Comparison of ENCODE assay signal across 8 mouse cellular contexts in the genomic region with DNA sequence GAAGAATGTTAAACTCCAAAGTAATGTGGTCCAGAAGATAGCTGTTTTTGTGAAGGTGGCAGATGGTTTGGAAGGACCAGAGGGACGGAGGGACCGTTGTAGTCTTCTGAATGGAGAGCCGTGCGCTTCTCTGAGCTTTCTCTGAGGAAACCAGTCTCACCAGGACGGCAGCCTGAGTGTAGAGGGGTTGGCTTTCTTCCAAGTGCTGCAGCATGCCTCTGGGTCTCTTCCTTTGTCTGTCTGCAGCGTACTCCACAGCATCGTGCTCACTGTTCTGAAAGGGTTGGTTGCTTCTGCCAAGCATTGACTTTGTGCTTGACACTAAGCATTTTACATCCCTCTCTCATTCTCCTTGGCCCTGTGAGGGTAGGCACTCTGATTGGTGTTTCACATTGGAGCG. TPM values are rescaled to one million over a fixed set of nuclear protein-coding genes. Genes with fewer than 3 reads are reported as not detected.
DNase-seq lines count a peak whose midpoint lies in the region; ATAC-seq and TF ChIP-seq lines count a peak whose summit lies in the region.

No protein-coding gene starts in this region.

- H3K4me1 ChIP-seq in kidney, postnatal 0 days (replicated peaks; ENCODE audit: insufficient read depth, low read length): peaks cover 33% of the 10 kb centered on the region
- H3K4me1 ChIP-seq in hindbrain, embryonic 10.5 days (replicated peaks): peaks cover 28% of the 10 kb centered on the region
- peaks cover 42% of the 10 kb centered on the region for H3K4me1 ChIP-seq in neural tube, embryonic 14.5 days (ENCODE audit: control insufficient read depth, insufficient read depth, low read length)

- H3K27me3 ChIP-seq in kidney, postnatal 0 days (ENCODE audit: insufficient read depth, low read length): no peaks in the 10 kb centered on the region
- H3K27me3 ChIP-seq in hindbrain, embryonic 10.5 days (ENCODE audit: insufficient read depth, poor library complexity, severe bottlenecking): no peaks in the 10 kb centered on the region
- no peaks in the 10 kb centered on the region for H3K27me3 ChIP-seq in neural tube, embryonic 14.5 days (ENCODE audit: control insufficient read depth, insufficient read depth, low read length)

- TF ChIP-seq CTCF in kidney, postnatal 0 days (IDR thresholded peaks at IDR 0.05; ENCODE audit: low read depth): no peak

- H3K9ac ChIP-seq in kidney, postnatal 0 days (ENCODE audit: low read depth, low read length): peak overlapping the region; percentile 31; the same call in 1 of the 2 replicates
- peak overlapping the region; percentile 26 for H3K9ac ChIP-seq in neural tube, embryonic 14.5 days (replicated peaks; ENCODE audit: low read depth, low read length)

- H3K4me2 ChIP-seq in kidney, postnatal 0 days (ENCODE audit: low read length): peak overlapping the region; percentile 70
- H3K4me2 ChIP-seq in neural tube, embryonic 14.5 days (ENCODE audit: low read depth, low read length): peak overlapping the region; percentile 84

- 0 out of 2 replicates have a peak overlapping the region, but pooled peaks have one; percentile 44 for H3K27ac ChIP-seq in kidney, postnatal 0 days
- peak overlapping the region; percentile 57; the same call in 1 of the 2 replicates for H3K27ac ChIP-seq in hindbrain, embryonic 10.5 days
- H3K27ac ChIP-seq in neural tube, embryonic 14.5 days (ENCODE audit: low read depth, low read length): peak overlapping the region; percentile 74

- 37% methylated on average over 8 of the region's 8 CpGs for WGBS in kidney, postnatal 0 days
- WGBS in hindbrain, embryonic 10.5 days: 83% methylated on average over 8 of the region's 8 CpGs
- 25% methylated on average over 8 of the region's 8 CpGs for WGBS in neural tube, embryonic 14.5 days

- H3K4me3 ChIP-seq in kidney, postnatal 0 days (replicated peaks; ENCODE audit: low read depth, low read length): peak overlapping the region; percentile 90; the same call in 1 of the 2 replicates
- H3K4me3 ChIP-seq in hindbrain, embryonic 10.5 days: peak overlapping the region; percentile 86
- peak overlapping the region; percentile 79 for H3K4me3 ChIP-seq in neural tube, embryonic 14.5 days (ENCODE audit: low read depth, low read length)

- no peak for ATAC-seq in kidney, postnatal 0 days (replicated peaks; ENCODE audit: low FRiP score, low read depth)
- ATAC-seq in neural tube, embryonic 14.5 days (ENCODE audit: low read depth): peak; percentile 57

- H3K9me3 ChIP-seq in kidney, postnatal 0 days (replicated peaks; ENCODE audit: low read length): no peaks in the 10 kb centered on the region
- no peaks in the 10 kb centered on the region for H3K9me3 ChIP-seq in hindbrain, embryonic 10.5 days
- no peaks in the 10 kb centered on the region for H3K9me3 ChIP-seq in neural tube, embryonic 14.5 days (ENCODE audit: control insufficient read depth, low read length)

- DNase-seq in kidney, postnatal 0 days (ENCODE audit: low spot score): peak; percentile 58
- no peak for DNase-seq in kidney, adult 8-10 months
- peak; percentile 43 to 44 for DNase-seq in cerebellum, adult 18-20 months
- no peak for DNase-seq in hindbrain, embryonic 10.5 days (ENCODE audit: low spot score)
- DNase-seq in left cerebral cortex, postnatal 14 days (ENCODE audit: low spot score in 2 of 2): peak; percentile 62 to 67
- no peak for DNase-seq in c-Kit-positive CD71-positive TER-119-positive erythroid progenitor cells, embryonic 14.5 days (ENCODE audit: low spot score)
- no peak for DNase-seq in gastrocnemius, postnatal 36 days

- intact Hi-C loops in left cerebral cortex, postnatal 14 days (cut with DNase I): no loop called here
- intact Hi-C loops in gastrocnemius, postnatal 36 days (cut with DNase I): no loop called here

- peaks cover 34% of the 10 kb centered on the region for H3K36me3 ChIP-seq in kidney, postnatal 0 days (ENCODE audit: insufficient read depth, low read length)
- peaks cover 60% of the 10 kb centered on the region for H3K36me3 ChIP-seq in hindbrain, embryonic 10.5 days
- peaks cover 21% of the 10 kb centered on the region for H3K36me3 ChIP-seq in neural tube, embryonic 14.5 days (ENCODE audit: control insufficient read depth, insufficient read depth, low read length)

RNA-seq across cellular contexts. Expression of a gene that starts 1.3 kb away (rescaled TPM):
- 142 TPM in 2 replicates for polyA plus RNA-seq in kidney, postnatal 0 days (2015; fragmentation: Nextera tagmentation; extraction: Ambion mirVana)
- 34.0 and 35.5 TPM in 2 replicates for polyA plus RNA-seq in hindbrain, embryonic 10.5 days (2016; fragmentation: Nextera tagmentation; extraction: Ambion mirVana)
- total RNA-seq in left cerebral cortex, postnatal 14 days (2021): 10 to 100 TPM; 29.7 to 30.4 TPM
- polyA plus RNA-seq in neural tube, embryonic 14.5 days (2014; fragmentation: Nextera tagmentation; extraction: Ambion mirVana): 28.7 and 36.5 TPM in 2 replicates
- total RNA-seq in gastrocnemius, postnatal 36 days (2021): 1 to 10 TPM; 7.5 to 7.6 TPM

RNA-seq across cellular contexts. Expression of a gene that starts 2.7 kb away (rescaled TPM):
- polyA plus RNA-seq in kidney, postnatal 0 days (2015; fragmentation: Nextera tagmentation; extraction: Ambion mirVana): 45.4 and 49.0 TPM in 2 replicates
- polyA plus RNA-seq in hindbrain, embryonic 10.5 days (2016; fragmentation: Nextera tagmentation; extraction: Ambion mirVana): 61.8 and 67.1 TPM in 2 replicates
- 10 to 100 TPM; 55.2 to 61.6 TPM for total RNA-seq in left cerebral cortex, postnatal 14 days (2021)
- polyA plus RNA-seq in neural tube, embryonic 14.5 days (2014; fragmentation: Nextera tagmentation; extraction: Ambion mirVana): 38.2 and 52.9 TPM in 2 replicates
- total RNA-seq in gastrocnemius, postnatal 36 days (2021): 10 to 100 TPM; 24.3 to 26.6 TPM

RNA-seq across cellular contexts. Expression of a gene that starts 26.0 kb away (rescaled TPM):
- 0.69 and 1.2 TPM in 2 replicates for polyA plus RNA-seq in kidney, postnatal 0 days (2015; fragmentation: Nextera tagmentation; extraction: Ambion mirVana)
- polyA plus RNA-seq in hindbrain, embryonic 10.5 days (2016; fragmentation: Nextera tagmentation; extraction: Ambion mirVana): 0.31 and 0.90 TPM in 2 replicates
- total RNA-seq in left cerebral cortex, postnatal 14 days (2021): 1 to 10 TPM in 1 of 2 experiments, under 1 TPM in 1; 0.99 to 1.2 TPM
- polyA plus RNA-seq in neural tube, embryonic 14.5 days (2014; fragmentation: Nextera tagmentation; extraction: Ambion mirVana): 0.55 and 1.6 TPM in 2 replicates
- 1 to 10 TPM in 1 of 2 experiments, under 1 TPM in 1; 0.69 to 1.3 TPM for total RNA-seq in gastrocnemius, postnatal 36 days (2021)

RNA-seq across cellular contexts. Expression of a gene that starts 51.5 kb away (rescaled TPM):
- 23.2 and 23.5 TPM in 2 replicates for polyA plus RNA-seq in kidney, postnatal 0 days (2015; fragmentation: Nextera tagmentation; extraction: Ambion mirVana)
- polyA plus RNA-seq in hindbrain, embryonic 10.5 days (2016; fragmentation: Nextera tagmentation; extraction: Ambion mirVana): 22.1 and 24.5 TPM in 2 replicates
- total RNA-seq in left cerebral cortex, postnatal 14 days (2021): 1 to 10 TPM; 8.3 to 9.4 TPM
- 4.3 and 6.9 TPM in 2 replicates for polyA plus RNA-seq in neural tube, embryonic 14.5 days (2014; fragmentation: Nextera tagmentation; extraction: Ambion mirVana)
- 1 to 10 TPM; 9.3 to 9.9 TPM for total RNA-seq in gastrocnemius, postnatal 36 days (2021)

RNA-seq across cellular contexts. Expression of a gene that starts 55.5 kb away (rescaled TPM):
- polyA plus RNA-seq in kidney, postnatal 0 days (2015; fragmentation: Nextera tagmentation; extraction: Ambion mirVana): 0.28 and 0.34 TPM in 2 replicates
- polyA plus RNA-seq in hindbrain, embryonic 10.5 days (2016; fragmentation: Nextera tagmentation; extraction: Ambion mirVana): 0.35 and 0.38 TPM in 2 replicates
- not detected for total RNA-seq in left cerebral cortex, postnatal 14 days (2021)
- polyA plus RNA-seq in neural tube, embryonic 14.5 days (2014; fragmentation: Nextera tagmentation; extraction: Ambion mirVana): not detected in 2 replicates
- total RNA-seq in gastrocnemius, postnatal 36 days (2021): under 1 TPM in 1 of 2 experiments, not detected in 1; 0.15 TPM

Comparison
In these comparisons a context has a peak if more than half of its experiments do, and no peak if none do; other contexts are left out.
1. DNase-seq: peak in kidney, postnatal 0 days (single experiment), cerebellum, adult 18-20 months (2 of 2) and left cerebral cortex, postnatal 14 days (2 of 2); none in kidney, adult 8-10 months (0 of 2), hindbrain, embryonic 10.5 days (single experiment), c-Kit-positive CD71-positive TER-119-positive erythroid progenitor cells, embryonic 14.5 days (single experiment) and gastrocnemius, postnatal 36 days (0 of 2).
2. Peak in every context shown above with its lines, with median percentiles within 50 percentile points of each other: H3K27ac ChIP-seq and H3K4me3 ChIP-seq.